Mouse (Mus musculus) C2C12 (cell line): Measurements from ENCODE around the gene Atxn2.

Source experiments
- CEBPB ChIP-seq: IDR thresholded peaks from one replicate; pipeline ENCODE4 v1.6.1; 2011; ENCODE audit warnings: low read depth, mild to moderate bottlenecking, control low read depth, moderate library complexity
- CTCF ChIP-seq: IDR thresholded peaks from one replicate; pipeline ENCODE4 v1.5.1; 2011; ENCODE audit not compliant: control insufficient read depth, insufficient read depth, insufficient read length
- FOSL1 ChIP-seq: IDR thresholded peaks from one replicate; pipeline ENCODE4 v1.8.0; 2011; ENCODE audit warnings: mild to moderate bottlenecking, low read length; ENCODE audit not compliant: poor library complexity, insufficient read depth, severe bottlenecking
- MAX ChIP-seq: IDR thresholded peaks from one replicate; pipeline ENCODE4 v1.6.1; 2011; ENCODE audit warnings: mild to moderate bottlenecking, control low read depth
- MYOG ChIP-seq: IDR thresholded peaks from one replicate; pipeline ENCODE4 v1.6.1; 2011; ENCODE audit not compliant: control insufficient read depth, insufficient read length; ENCODE audit errors: extremely low read depth
- USF1 ChIP-seq: IDR thresholded peaks from one replicate; pipeline ENCODE4 v1.6.1; 2011; ENCODE audit warnings: low read depth, mild to moderate bottlenecking, control low read depth, moderate library complexity

DNA sequence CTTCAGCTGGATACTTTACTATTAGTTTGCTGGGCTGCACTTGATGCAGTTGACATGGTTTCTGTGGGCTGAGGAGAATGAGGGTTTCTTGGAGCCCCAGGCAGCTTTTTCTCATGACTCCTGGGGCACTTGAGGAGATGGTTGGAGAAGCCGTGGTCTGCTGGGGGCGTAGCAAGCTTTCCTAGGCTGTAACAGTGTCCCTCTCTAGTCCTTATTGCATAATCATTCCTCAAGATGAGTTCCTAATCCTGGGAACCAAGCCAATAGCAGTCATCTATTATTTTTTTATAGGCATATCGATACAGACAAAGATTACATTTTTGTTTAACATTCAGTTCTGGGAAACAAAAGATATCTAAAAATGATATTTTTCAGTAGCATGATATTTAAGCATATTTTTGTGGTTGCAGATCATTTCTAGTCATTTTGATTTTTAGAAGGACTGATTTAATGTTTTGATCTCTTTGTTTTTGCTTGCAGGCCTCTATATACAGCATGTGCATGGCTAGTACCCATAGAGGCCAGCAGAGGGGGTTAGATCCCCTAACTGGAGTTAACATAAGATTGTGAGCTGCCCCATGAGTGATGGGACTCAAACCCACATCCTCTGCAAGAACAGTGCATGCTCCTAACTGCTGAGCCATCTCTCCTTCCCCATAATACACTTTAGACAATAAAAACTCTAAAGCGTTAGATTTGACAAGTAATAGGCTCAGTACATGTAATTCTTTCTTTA is 55.1 kb downstream of the Atxn2 start:
- TF ChIP-seq MAX (no peak), CTCF (no peak), CEBPB (peak; percentile 57), MYOG (no peak), USF1 (no peak), FOSL1 (no peak)
